Mouse (Mus musculus): Measurements from ENCODE around the gene Gng12.
"Not testable (repeated sequence)": the region's sequence is repeated elsewhere in the genome, so short reads cannot be mapped to it uniquely, and the experiment has no call there.

Gng12 gene

GRCm38 (mm10) chr6:66896119-66896920 is at the start of gene Gng12:
Gng12 (plus strand) TSS chr6:66896397.
- peak; percentile 89 to 91 for DNase-seq

- DNase-seq: no peak
Measured at GRCm38 (mm10) chr6:66848936-66849335, 47.3 kb upstream of the Gng12 start.

DNA sequence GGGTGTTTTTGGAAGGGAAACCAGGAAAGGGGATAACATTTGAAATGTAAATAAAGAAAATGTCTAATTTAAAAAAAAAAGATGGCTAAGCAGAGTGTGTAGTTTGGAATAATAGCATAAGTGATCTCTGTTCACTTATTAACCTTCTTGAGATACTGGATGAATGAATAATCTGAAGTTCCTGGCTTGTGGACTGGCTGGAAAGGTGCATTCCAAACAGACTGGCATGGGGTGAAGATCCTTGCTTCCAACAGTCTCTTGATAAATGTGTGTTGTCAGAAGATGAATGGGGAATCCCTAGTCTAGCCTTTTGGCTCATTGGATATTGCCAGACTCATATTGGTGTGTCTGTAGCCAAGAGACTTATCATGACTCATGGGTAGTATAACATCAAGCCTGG is 40.0 kb upstream of the Gng12 start:
- DNase-seq: no peak

DNA sequence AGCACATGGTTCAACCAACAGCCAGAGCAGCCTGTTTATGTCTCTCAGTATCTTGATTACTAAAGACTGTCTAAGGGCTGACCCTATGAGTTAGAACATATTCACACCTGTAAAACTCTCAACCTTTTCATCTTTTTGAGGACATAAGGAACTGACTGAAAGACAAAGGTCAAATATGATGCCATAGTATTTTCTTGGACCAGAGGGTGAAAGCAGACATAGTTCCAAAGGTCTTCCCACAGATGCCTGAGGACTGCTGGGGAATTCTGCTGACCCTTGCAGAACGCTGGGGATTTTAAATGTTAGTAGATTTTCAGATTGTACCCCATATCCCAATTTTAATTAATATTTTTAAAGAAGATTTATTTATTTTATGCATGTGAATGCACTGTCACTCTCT is 37.8 kb upstream of the Gng12 start:
- no peak for DNase-seq

GRCm38 (mm10) chr6:66859391-66859790 is 36.8 kb upstream of the Gng12 start:
- DNase-seq: no peak

- no peak for DNase-seq
Measured at GRCm38 (mm10) chr6:66864463-66864862, 31.7 kb upstream of the Gng12 start.

- no peak for DNase-seq
Measured at GRCm38 (mm10) chr6:66866295-66866694, 29.9 kb upstream of the Gng12 start.

GRCm38 (mm10) chr6:66877048-66877447 is 19.1 kb upstream of the Gng12 start:
- not testable (repeated sequence) for DNase-seq

DNA sequence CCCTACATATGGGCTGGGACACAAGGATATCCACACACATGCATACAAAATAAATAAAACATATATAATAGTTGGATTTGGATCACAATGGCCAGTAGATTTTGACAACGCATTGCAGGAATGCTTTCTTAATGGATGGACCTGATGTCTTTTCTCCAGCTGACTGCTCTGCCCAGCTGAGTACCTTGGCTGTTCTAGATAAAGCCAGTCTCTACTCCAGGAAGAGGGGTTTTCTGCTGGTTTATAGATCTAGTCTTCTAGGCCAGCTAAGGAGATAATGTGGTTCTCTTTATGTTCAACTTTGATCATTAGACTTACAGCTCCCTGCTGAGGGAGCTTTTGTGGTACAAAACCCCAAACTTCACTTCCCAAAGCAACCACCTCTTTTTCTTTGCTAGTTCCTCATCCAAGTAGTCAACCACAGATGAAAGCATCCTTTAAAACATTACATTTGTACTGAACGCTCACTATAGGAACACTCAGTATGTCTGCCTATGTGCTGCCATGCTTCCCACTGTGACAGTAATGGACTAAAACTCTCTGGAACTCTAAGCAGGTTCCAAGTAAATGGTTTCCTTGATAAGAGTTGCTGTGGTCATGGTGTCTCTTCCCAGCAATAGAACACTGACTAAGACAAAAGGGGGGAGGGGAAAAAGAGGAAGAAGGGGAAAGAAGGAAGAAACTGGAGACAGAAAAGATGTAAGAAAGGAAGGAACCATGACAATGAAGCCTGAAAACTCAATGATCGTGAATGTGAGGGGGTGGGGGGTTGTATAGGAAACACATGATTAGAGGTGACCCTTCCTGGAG is 5.6 kb upstream of the Gng12 start:
- no peak for DNase-seq

DNA sequence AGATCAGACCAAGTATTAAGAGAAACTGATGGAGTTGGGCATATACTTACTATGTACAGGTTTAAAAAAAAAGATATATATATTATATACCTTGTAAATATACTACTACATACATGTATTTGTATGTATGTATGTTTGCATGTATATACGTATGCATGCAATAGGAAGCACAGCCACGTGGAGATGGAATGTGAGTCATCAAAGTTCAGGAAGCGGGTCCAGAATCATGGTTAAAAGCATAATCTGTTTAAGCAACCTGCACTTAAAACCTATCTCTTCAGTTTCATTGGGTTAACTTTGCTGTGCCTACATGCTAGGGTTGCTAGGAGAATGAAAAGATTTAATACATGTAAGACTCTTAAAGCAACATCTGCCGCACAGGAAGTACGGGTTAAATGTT is 2.2 kb upstream of the Gng12 start:
- no peak for DNase-seq

DNA sequence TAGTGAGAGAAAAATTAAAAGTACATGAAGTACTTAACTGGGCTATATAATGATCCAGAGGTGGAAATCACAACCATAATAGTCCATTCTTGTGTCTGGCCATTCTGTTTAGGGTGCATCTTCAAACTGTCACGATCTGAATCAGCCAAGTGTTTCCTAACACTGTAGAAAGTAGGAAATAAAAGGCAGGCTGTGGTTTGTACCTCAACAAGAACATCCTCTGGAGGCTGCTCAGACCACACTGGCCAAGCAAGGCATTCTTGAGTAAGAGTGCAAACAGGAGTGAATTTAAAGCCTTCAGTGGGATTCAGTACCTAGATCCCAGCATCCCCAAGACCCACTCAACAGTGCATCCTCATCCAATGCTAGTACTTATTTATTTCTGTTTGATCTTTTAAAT is 1.2 kb upstream of the Gng12 start:
- no peak for DNase-seq

- DNase-seq: peak; percentile 49 to 62
Measured at GRCm38 (mm10) chr6:66896921-66897645, 886 bp downstream of the Gng12 start.

- no peak for DNase-seq
Measured at GRCm38 (mm10) chr6:66897994-66898393, 1.8 kb downstream of the Gng12 start.

DNA sequence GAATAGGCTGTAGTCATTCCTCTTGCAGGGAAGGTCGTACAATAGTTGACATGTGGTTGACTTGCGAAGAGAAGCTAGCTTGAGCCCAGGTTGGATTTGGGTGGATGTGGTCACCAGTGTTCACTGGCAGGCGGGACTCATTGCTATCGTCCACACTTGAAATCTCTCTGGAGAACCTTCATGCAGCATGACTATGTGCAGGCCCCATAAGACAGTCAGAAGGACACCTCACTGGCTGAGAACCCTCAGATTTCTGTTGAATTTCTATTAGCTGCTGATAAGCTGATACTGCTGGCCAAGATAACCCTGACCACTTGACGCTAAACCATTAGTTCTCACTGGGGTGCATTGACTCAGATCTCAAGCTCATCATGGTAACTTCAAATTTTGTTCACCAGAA is 5.7 kb downstream of the Gng12 start:
- no peak for DNase-seq

DNA sequence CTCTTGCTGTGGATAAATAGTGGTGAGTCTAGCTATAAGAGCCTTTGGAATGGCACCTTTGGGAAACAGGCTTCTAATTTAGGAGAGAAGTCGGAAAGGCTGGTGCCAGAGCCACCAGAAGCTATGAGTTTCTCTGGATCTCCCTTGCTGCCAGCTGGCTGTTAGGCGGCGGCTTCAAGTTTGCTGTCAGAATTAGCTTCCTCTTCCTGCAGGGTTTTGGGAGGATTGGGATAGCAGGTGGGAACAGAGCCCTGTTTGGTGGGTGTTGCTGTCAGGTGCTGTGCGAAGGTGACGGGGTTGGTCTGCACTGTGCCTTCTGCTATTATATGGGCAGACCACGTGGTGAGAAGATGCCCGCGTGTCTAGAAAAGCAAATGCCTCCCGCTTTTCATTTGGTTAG is 7.0 kb downstream of the Gng12 start:
- DNase-seq: no peak

GRCm38 (mm10) chr6:66903720-66904119 is 7.5 kb downstream of the Gng12 start:
- DNase-seq: peak in 1 of 2 experiments; percentile 7

- DNase-seq: no peak
Measured at GRCm38 (mm10) chr6:66906244-66906643, 10.0 kb downstream of the Gng12 start.

GRCm38 (mm10) chr6:66908327-66908973 is 12.3 kb downstream of the Gng12 start:
- DNase-seq: no peak

DNA sequence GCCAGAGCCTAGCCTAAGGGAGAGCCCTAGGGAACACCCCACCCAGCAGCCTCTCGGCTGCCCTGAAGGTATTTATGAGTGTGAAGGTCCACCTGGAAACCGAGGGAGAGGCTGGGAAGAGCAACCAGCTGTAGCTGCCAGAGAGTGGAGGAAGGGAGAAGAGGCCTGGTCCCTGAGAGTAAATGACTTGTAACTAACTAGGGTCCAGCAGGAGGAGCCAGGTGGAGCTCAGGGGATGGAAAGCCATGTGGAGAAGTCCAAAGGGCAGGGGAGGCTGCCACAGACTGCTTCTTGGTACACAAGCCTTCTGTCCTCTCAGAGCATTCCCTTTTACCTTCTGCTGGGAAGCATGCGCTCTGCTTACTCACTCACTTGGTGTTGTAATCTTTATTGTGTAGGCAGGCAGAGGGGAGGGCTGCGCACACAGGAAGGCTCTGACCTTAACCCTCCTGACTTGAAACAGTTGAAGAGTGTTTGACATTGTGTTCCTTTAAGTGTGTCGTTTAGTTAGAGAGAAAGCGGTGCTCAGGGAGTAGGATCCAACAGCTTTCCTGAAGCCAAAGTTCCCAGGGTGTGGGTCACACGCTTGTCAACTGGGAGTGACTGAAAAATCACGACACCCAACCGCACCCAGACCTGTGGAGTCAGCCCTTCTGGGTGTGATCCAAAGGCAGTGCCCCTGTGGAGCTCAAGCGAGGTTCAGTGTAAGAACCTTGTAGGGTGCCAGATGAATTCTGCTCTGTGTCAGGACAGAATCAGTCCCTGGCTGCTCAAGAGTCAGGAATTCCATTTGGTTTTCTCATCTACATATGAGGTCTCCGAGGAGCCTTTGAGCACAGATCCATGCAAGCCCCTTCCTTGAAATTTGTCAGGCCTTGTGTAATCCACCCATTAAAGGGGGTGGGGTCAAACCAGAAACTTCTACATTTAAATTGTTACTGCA is 14.6 kb downstream of the Gng12 start:
- peak; percentile 60 to 77 for DNase-seq

GRCm38 (mm10) chr6:66913355-66913754 is 17.2 kb downstream of the Gng12 start:
- DNase-seq: no peak

- no peak for DNase-seq
Measured at GRCm38 (mm10) chr6:66915592-66915991, 19.4 kb downstream of the Gng12 start.

GRCm38 (mm10) chr6:66917032-66917431 is 20.8 kb downstream of the Gng12 start:
- no peak for DNase-seq

All from lung, adult 18-20 months (tissue).